Mouse (Mus musculus) midbrain, embryonic 11.5 days (tissue): ENCODE data around the gene Pogz. TPM values are rescaled to one million over a fixed set of nuclear protein-coding genes. Genes with fewer than 3 reads are reported as not detected.

Source experiments
- ATAC-seq: fragments of 200-750 bp; cut with Nextera tagmentation; 2 replicates; pipeline ENCODE4 v1.8.0; 2017; ENCODE audit warnings: moderate TSS enrichment, moderate library complexity; ENCODE audit not compliant: low FRiP score
- DNase-seq: peaks from one replicate; pipeline ENCODE4 v3.0.0; 2015; ENCODE audit warnings: low spot score; ENCODE audit errors: missing footprints
- H3K27ac ChIP-seq: fragments of 300-500 bp; sonication (generic); 2 replicates; pipeline ENCODE4 v1.5.1; 2014; ENCODE audit warnings: low read depth, low read length
- H3K27me3 ChIP-seq: fragments of 300-500 bp; sonication (generic); 2 replicates; pipeline ENCODE4 v1.6.1; 2014; ENCODE audit warnings: mild to moderate bottlenecking, low read length, moderate library complexity, mixed read lengths; ENCODE audit not compliant: control insufficient read depth, insufficient read depth
- H3K36me3 ChIP-seq: fragments of 300-500 bp; sonication (generic); 2 replicates; pipeline ENCODE4 v1.6.1; 2014; ENCODE audit warnings: mild to moderate bottlenecking, low read length, moderate library complexity, mixed read lengths; ENCODE audit not compliant: control insufficient read depth, insufficient read depth
- H3K4me1 ChIP-seq: fragments of 300-500 bp; sonication (generic); 2 replicates; pipeline ENCODE4 v1.6.1; 2014; ENCODE audit warnings: low read length; ENCODE audit not compliant: control insufficient read depth, insufficient read depth
- H3K4me2 ChIP-seq: fragments of 300-500 bp; sonication (generic); 2 replicates; pipeline ENCODE4 v1.6.1; 2014; ENCODE audit warnings: mild to moderate bottlenecking, moderate library complexity
- H3K4me3 ChIP-seq: fragments of 300-500 bp; sonication (generic); 2 replicates; pipeline ENCODE4 v1.5.1; 2014; ENCODE audit warnings: low read depth, low read length
- H3K9ac ChIP-seq: fragments of 300-500 bp; sonication (generic); 2 replicates; pipeline ENCODE4 v1.6.1; 2014; ENCODE audit warnings: low read length
- H3K9me3 ChIP-seq: fragments of 300-500 bp; sonication (generic); 2 replicates; pipeline ENCODE4 v1.6.1; 2016; ENCODE audit warnings: low read length; ENCODE audit not compliant: control insufficient read depth
- WGBS: fragments of 180-500 bp; shearing (Covaris S2); extraction: QIAGEN DNeasy Blood & Tissue Kit; methylation state at CpG from one replicate; pipeline ENCODE4 v1.1.7; 2014; 5-methylcytosine and 5-hydroxymethylcytosine counted together
- polyA plus RNA-seq: library from polyadenylated mRNA; unstranded; fragments of >200 nt; fragmentation: Nextera tagmentation; extraction: Ambion mirVana; gene quantifications from 2 replicates; pipeline ENCODE4 v1.2.1, GENCODE M21; 2014

Gene Pogz
- polyA plus RNA-seq, 1 experiment from 2014 or later, result 24.2 TPM

DNA sequence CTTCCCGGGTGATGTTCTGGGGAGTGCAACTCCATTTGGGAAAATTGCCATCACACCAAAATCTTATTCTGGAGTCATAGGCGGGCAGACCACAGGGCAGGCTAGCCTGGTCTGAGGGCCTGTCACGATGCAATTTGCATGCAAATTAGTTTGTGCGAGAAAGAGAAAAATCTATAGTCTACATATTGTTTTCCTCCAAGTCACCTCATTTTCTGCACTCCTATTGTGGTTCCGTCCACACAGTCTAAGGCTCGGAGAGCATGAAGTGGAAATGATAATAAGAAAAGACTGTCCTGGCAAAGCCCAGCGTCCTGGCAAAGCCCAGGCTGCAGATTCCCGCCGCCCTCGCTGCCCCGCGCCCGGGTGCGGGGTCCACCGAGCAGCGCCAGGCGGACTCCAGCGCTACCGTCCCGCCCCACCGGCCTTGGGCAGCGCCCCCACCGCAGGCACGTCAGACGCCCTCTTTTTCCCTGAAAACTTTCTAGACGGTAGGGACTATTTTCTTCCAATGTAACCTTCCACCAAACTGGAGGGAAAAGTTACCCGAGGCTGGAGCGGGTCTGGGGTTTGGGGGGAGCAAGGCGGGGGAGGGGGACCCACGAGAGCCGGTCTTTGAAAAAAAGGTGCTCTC is 16.2 kb upstream of the Pogz start:
- peak; percentile 97 for DNase-seq
- peak overlapping the region; percentile 85 for H3K9ac ChIP-seq
- H3K4me1 ChIP-seq, result peaks cover 2% of the 10 kb centered on the region; the same call in 1 of the 2 replicates
- WGBS, result 2% methylated on average over 31 of the region's 31 CpGs
- H3K36me3 ChIP-seq, result no peaks in the 10 kb centered on the region
- H3K9me3 ChIP-seq, result no peaks in the 10 kb centered on the region
- ATAC-seq, result peak; percentile 81
- peak overlapping the region; percentile 62 for H3K4me2 ChIP-seq
- no peaks in the 10 kb centered on the region for H3K27me3 ChIP-seq
- peak overlapping the region; percentile 80 for H3K27ac ChIP-seq
- peak overlapping the region; percentile 54 for H3K4me3 ChIP-seq

GRCm38 (mm10) chr3:94822082-94822481 is 15.3 kb upstream of the Pogz start:
- no peak overlapping the region for H3K27ac ChIP-seq
- H3K4me2 ChIP-seq, result peak overlapping the region; percentile 62

GRCm38 (mm10) chr3:94824110-94824509 is 13.3 kb upstream of the Pogz start:
- 79% methylated on average over 3 of the region's 3 CpGs for WGBS
- ATAC-seq, result no peak

More at GRCm38 (mm10) chr3:94822082-94822481, 15.3 kb upstream of the Pogz start:
- H3K36me3 ChIP-seq, result no peaks in the 10 kb centered on the region
- no peak for ATAC-seq
- no peak for DNase-seq
- 0 out of 2 replicates have a peak overlapping the region, but pooled peaks have one; percentile 54 for H3K4me3 ChIP-seq
- H3K27me3 ChIP-seq, result no peaks in the 10 kb centered on the region
- H3K9me3 ChIP-seq, result no peaks in the 10 kb centered on the region
- H3K9ac ChIP-seq, result no peak overlapping the region; the same call in 1 of the 2 replicates
- peaks cover 2% of the 10 kb centered on the region; the same call in 1 of the 2 replicates for H3K4me1 ChIP-seq
- WGBS, result 90% methylated on average over 4 of the region's 4 CpGs

GRCm38 (mm10) chr3:94832100-94832499 is 5.3 kb upstream of the Pogz start:
- DNase-seq, result no peak
- Histone ChIP-seq H3K4me3 (no peak overlapping the region), H3K4me1 (no peaks in the 10 kb centered on the region), H3K4me2 (no peak overlapping the region), H3K27me3 (no peaks in the 10 kb centered on the region), H3K9ac (no peak overlapping the region), H3K9me3 (no peaks in the 10 kb centered on the region), H3K27ac (no peak overlapping the region), H3K36me3 (no peaks in the 10 kb centered on the region)
- no peak for ATAC-seq
- 14% methylated on average over 9 of the region's 9 CpGs for WGBS

More at GRCm38 (mm10) chr3:94824110-94824509, 13.3 kb upstream of the Pogz start:
- no peak for DNase-seq
- Histone ChIP-seq H3K4me1 (peaks cover 2% of the 10 kb centered on the region; the same call in 1 of the 2 replicates), H3K4me2 (no peak overlapping the region), H3K4me3 (no peak overlapping the region), H3K9me3 (no peaks in the 10 kb centered on the region), H3K36me3 (no peaks in the 10 kb centered on the region), H3K27me3 (no peaks in the 10 kb centered on the region), H3K27ac (no peak overlapping the region), H3K9ac (no peak overlapping the region)

- H3K36me3 ChIP-seq, result no peaks in the 10 kb centered on the region
- H3K4me2 ChIP-seq, result no peak overlapping the region
- no peak overlapping the region for H3K27ac ChIP-seq
- no peaks in the 10 kb centered on the region for H3K9me3 ChIP-seq
- H3K4me3 ChIP-seq, result no peak overlapping the region
- no peak overlapping the region for H3K9ac ChIP-seq
- DNase-seq (no peak), ATAC-seq (no peak)
- no peaks in the 10 kb centered on the region for H3K27me3 ChIP-seq
- no peaks in the 10 kb centered on the region for H3K4me1 ChIP-seq
- 81% methylated on average over 5 of the region's 5 CpGs for WGBS
Measured at GRCm38 (mm10) chr3:94832701-94833100, 4.7 kb upstream of the Pogz start.

GRCm38 (mm10) chr3:94833358-94833757 is 4.0 kb upstream of the Pogz start:
- Histone ChIP-seq H3K27me3 (no peaks in the 10 kb centered on the region), H3K4me1 (no peaks in the 10 kb centered on the region), H3K9ac (no peak overlapping the region), H3K9me3 (no peaks in the 10 kb centered on the region), H3K4me3 (no peak overlapping the region), H3K27ac (no peak overlapping the region), H3K36me3 (no peaks in the 10 kb centered on the region), H3K4me2 (no peak overlapping the region)
- ATAC-seq, result no peak
- DNase-seq, result no peak

DNA sequence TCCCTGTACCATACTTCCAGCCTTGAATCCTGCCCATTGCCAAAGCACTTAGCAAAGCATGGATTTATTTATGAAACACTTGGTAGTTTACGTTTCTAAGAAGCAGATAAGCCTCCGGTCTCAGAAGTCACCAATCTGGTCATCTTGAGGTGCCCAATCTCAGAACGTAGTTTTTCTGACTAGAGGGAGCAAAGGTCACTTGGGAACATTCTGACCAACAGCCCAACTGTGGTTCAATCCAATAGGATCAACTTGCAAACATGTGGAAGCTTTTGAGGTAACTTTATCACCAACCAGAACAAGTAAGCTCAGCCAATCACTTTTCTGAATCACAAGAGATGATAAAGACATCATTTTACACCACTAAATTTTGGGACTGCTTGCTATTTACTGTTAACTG is 2.0 kb upstream of the Pogz start:
- ATAC-seq, result no peak
- 76% methylated on average over 3 of the region's 3 CpGs for WGBS
- no peaks in the 10 kb centered on the region for H3K9me3 ChIP-seq
- no peaks in the 10 kb centered on the region for H3K27me3 ChIP-seq
- no peak overlapping the region for H3K9ac ChIP-seq
- no peak for DNase-seq
- H3K4me3 ChIP-seq, result no peak overlapping the region
- no peak overlapping the region for H3K27ac ChIP-seq
- H3K4me1 ChIP-seq, result peaks cover 9% of the 10 kb centered on the region
- H3K36me3 ChIP-seq, result no peaks in the 10 kb centered on the region
- no peak overlapping the region for H3K4me2 ChIP-seq

DNA sequence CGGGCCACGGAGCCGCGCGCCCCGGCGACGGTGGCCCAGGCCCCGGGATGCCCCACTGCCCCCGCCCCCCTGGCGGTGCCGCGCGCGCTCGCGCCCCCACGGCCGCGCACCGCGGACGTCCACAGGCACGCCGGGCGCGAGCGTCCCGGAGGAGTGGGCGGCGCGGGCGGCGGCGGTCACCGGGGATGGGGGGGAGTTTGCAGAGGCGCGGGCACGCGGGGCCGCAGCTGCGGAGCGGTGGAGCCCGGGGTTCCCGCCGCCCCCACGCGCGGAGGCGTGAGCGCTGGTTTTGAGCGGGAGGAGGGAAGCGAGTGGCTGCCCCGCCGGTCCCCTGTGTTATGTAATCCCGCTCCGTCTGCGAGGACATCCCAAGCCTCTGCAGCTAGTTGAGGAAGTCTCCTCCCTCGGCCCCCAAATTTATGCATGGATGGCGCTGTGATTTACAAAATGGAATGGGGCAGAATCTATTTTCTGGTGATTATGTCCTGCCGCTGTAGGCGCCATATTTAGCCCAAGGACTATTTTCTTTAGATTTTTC is 661 bp downstream of the Pogz start:
- ATAC-seq (peak; percentile 79), DNase-seq (peak; percentile 97)
- no peaks in the 10 kb centered on the region for H3K9me3 ChIP-seq
- no peaks in the 10 kb centered on the region for H3K27me3 ChIP-seq
- peaks cover 9% of the 10 kb centered on the region for H3K4me1 ChIP-seq
- H3K27ac ChIP-seq, result peak overlapping the region; percentile 99
- peak overlapping the region; percentile 78 for H3K4me3 ChIP-seq
- no peaks in the 10 kb centered on the region for H3K36me3 ChIP-seq
- peak overlapping the region; percentile 70 for H3K4me2 ChIP-seq
- H3K9ac ChIP-seq, result peak overlapping the region; percentile 95
- WGBS, result under 1% methylated on average over 36 of the region's 62 CpGs

DNA sequence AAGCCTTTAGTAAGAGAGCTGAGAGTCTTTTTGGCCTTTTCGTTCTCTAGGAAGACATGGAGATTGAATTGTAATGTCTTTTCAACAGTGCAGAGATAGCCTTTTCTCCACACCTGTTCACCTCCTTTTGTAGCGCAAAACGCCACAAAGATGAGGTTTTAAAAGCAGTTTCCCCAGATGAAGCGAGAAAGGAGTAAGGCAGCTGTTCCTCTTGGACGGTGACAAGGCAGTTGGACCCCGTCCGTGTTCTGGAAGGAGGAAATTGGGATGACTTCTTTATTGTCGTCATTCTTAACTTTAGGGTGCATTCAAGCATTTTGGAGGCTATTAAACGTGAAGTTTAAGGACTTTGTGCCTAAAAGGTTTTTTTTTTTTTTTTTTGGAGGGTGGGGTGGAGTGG is 1.3 kb downstream of the Pogz start:
- Histone ChIP-seq H3K9me3 (no peaks in the 10 kb centered on the region), H3K36me3 (no peaks in the 10 kb centered on the region), H3K4me2 (peak overlapping the region; percentile 70), H3K27ac (peak overlapping the region; percentile 99), H3K4me3 (peak overlapping the region; percentile 78), H3K27me3 (no peaks in the 10 kb centered on the region), H3K9ac (peak overlapping the region; percentile 95), H3K4me1 (peaks cover 9% of the 10 kb centered on the region)
- WGBS, result 27% methylated on average over 9 of the region's 9 CpGs
- no peak for DNase-seq
- ATAC-seq, result no peak
